Mouse (Mus musculus) ES-E14 (cell line): ENCODE results near the gene Dicer1.

Experiments used
- HCFC1 ChIP-seq: IDR thresholded peaks from 2 replicates; pipeline ENCODE4 v1.6.1; 2012; ENCODE audit warnings: low read length, inconsistent platforms, borderline replicate concordance; ENCODE audit not compliant: insufficient read depth
- MAFK ChIP-seq: IDR thresholded peaks from 2 replicates; pipeline ENCODE4 v1.6.1; 2014; ENCODE audit warnings: mild to moderate bottlenecking, low read depth, low read length, inconsistent platforms; ENCODE audit not compliant: insufficient read depth

- TF ChIP-seq HCFC1 = no peak
- no peak for TF ChIP-seq MAFK
These were observed 83.9 kb downstream of the Dicer1 start for GRCm38 (mm10) chr12:104667846-104668245.
